Mouse (Mus musculus) A20 (cell line): Measurements from ENCODE around the gene Mpdz.

ENCODE experiments used
- DNase-seq: peaks from one replicate; pipeline ENCODE4 v3.0.0-alpha.2; 2011; ENCODE audit warnings: low read depth, low spot score

The Mpdz gene

DNA sequence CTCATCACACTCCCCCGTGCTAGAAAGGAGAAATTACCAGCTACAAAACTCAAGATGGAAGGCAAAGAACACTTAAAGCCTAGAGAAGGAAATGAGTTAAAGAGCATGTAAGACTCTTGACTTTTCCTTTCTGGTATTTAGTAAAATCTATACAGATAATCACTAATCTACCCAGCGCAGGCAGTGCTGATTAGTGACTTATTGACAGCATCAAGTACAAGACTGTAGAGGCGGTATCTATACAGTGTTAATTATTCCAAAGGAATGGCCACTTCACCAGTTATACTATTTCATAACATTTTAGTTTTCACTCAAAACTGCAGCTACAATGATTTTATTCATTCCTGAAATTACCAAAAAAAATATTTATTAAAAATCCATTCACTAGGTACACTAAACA, 49.7 kb downstream of the Mpdz start:
- DNase-seq, result no peak

DNA sequence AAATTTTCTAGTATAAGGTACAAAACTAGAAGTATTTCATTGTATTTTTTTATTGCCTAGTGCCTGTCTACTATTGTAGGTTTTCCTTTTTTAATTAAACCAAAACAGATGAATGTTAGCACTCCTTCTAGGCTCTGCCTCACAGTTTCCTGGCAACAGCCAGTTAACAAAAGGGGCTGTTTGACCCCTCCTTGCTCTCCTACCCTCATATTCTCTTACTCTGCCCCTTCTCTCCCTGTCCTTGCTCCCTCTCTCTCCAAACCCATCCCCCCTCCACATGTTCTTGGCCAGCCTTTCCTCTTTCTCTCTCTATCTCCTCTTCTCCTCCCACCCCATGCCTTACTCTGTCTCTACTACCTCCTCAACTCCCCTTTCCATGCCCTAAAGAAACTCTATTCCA, 53.4 kb downstream of the Mpdz start:
- no peak for DNase-seq

GRCm38 (mm10) chr4:81387644-81388043, 55.0 kb downstream of the Mpdz start:
- no peak for DNase-seq

DNA sequence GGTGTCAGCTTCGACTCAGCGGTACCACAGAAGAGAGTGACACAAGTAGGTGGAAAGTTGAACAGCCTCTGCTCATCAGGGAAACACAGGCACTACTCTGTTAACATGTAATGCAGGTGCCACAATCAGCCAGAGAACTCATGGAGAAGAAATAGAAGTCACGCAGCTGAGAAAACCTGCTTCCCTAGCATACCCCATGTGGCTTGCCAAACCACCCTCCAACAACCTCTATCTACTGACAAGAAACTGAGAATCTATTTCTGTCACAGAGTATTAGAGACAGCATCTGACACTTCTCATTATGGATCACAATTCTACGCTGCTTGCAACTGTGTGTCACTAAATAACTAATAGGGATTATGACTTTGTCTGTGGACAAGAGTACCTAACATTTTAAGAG, 70.3 kb downstream of the Mpdz start:
- DNase-seq, result no peak

DNA sequence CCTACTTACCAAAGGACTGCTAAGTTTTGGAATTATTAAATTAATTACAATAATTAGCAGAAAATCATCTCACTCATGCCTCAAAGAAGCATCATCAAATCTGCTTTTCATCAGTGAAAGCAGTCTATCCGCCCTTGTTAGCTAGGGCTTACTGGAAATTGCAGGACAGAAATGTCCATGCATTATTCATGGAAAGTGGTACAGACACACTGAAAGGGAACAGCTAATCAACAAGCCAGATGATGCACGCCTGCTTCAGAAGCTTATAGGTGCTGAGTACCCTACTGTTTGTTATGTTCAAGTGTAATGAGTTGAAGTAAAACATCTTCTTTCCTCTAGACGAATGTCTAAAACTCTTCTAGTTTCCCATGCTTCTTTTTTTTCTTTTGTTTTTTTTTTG, 91.2 kb downstream of the Mpdz start:
- DNase-seq, result no peak

GRCm38 (mm10) chr4:81348646-81349045, 94.0 kb downstream of the Mpdz start:
- no peak for DNase-seq

DNA sequence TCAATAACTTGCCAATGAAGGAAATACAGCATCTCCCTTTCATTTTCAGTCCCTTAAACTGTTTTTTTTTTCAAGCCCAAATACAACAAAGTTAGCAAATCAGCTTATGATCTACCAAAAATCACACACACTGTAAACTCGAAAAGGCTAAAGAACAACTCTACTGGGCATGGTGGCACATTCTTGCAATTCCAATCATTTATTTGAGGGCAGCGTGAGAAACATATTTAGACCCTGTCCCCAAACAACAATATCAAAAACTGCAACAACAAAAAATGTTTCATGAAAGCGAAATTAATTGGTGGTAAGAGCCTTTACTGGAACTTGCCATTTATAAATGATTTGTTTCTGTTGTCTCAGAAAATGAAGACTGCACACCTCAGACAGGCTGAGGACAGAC, 97.5 kb downstream of the Mpdz start:
- no peak for DNase-seq

- no peak for DNase-seq
Measured at GRCm38 (mm10) chr4:81333628-81333991, 109.0 kb downstream of the Mpdz start.

DNA sequence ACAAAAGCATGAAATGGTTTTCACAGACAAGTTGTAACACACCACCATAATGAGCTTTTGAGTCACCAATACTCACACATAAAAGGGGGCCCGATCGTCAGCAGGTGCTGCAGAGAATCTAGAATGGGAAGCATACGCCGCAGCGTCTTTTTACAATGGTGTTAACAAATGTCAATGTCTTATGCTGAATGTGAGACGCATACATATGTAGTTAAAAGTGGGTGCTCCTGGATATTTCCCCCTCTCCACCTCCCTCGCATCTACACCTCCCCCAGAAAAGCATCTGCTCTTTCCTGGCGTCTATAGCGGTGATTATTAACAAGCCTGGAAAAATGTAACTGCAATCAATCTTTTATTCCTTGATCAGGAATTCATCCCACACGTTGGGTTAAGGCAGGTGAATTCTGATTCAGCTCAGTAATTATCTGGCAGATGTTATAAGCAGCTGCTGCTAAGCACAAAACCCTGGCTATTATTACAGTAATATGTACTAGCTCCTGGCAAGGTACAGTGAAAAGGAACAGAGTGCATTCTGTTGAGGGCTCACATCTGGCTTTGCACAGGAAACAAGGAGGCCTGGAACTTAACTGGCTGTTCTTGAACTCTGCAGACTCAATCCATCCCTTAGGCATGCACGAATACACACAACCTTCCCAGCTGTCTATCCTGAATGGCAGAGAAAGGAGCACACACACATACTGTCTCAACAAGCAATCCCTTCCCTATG, 109.6 kb downstream of the Mpdz start:
- no peak for DNase-seq

- no peak for DNase-seq
Measured at GRCm38 (mm10) chr4:81332439-81332841, 110.2 kb downstream of the Mpdz start.

DNA sequence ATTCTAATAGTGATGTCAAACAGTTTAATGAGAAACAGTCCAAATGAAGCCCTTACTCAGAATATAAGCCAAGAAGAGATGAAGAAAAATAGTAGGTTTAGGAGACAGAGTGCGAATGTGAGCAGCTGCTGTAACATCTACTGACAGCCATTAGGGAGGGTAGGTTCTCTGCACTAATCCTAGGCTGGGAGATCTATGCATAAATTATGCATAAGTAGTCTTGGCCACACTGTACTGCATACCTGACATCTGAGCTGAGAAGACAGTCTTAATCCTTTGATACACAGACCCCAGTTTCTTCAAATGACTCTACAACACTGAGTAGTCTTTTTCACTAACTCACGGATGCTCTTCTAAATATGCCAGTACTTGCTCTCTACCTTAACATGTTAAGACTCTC, 114.9 kb downstream of the Mpdz start:
- no peak for DNase-seq

GRCm38 (mm10) chr4:81323853-81324252, 118.8 kb downstream of the Mpdz start:
- no peak for DNase-seq

- DNase-seq, result no peak
Measured at GRCm38 (mm10) chr4:81322232-81322631, 120.4 kb downstream of the Mpdz start.

GRCm38 (mm10) chr4:81314618-81315017, 128.0 kb downstream of the Mpdz start:
- DNase-seq, result no peak

GRCm38 (mm10) chr4:81313246-81313645, 129.4 kb downstream of the Mpdz start:
- no peak for DNase-seq

DNA sequence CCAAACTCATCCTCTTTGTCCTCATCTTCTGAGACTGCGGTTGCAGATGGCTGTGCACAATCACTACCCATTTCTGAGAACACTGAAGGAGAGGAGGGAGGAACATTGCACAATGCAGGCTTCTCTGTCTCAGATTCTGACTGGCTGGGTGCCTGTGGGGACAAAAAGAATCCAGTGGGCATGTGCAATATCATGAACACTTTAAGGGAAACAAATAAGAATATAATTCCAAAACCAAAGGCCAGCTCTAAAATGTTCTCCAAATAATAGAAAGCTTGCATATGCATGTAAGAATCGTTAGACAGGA, 132.5 kb downstream of the Mpdz start:
- DNase-seq, result no peak

DNA sequence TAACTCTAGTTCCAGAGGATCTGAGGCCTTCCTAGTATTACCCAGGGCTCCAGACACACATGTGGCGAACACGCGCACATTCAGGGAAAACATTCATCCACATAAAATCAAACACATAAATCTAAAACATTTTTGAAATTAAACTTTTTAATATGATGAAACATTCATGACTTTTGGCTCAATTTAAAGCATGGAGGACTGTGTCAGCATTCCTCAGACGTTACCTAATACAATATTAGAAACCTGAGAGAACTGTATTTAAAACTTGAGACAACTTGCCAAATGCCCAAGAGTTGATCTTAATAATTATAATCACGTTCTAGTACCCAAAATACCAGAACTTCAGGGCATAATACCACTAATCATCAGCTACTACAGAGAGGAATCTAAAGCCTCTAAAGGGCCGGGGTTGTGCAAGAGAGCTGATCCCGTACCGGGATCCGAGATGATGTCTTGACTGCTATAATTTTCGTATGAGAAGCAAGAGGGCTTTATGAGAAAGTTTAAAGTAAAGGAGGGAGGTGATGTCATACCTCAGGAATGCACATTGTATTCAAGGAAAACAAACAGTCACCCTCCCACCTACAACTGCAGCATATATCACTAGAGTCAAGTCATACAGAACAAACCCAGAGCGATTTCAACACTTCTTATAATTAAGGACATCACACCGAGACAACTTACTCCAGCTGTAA, 133.0 kb downstream of the Mpdz start:
- DNase-seq, result no peak

- no peak for DNase-seq
Measured at GRCm38 (mm10) chr4:81307596-81308265, 134.9 kb downstream of the Mpdz start.

DNA sequence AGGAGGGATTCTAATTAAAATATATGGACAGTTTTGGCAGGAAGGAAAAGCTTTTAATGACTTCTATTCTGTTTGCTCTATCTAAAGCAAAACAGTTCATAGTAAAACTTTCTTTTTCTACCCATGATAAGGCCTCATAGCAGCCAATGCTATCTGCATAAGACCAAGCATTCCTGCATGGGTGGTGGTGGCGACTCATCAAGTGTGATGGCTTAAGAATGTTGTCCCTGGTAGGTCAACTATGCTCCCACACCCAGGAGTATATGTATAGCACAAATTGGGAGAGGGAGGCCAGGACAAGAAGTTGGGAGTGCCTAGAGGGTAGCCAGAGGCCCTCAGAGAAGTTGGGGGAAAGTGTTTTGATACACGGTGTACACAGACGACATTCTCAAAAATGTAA, 140.6 kb downstream of the Mpdz start:
- no peak for DNase-seq

GRCm38 (mm10) chr4:81298384-81298783, 144.2 kb downstream of the Mpdz start:
- DNase-seq, result no peak

DNA sequence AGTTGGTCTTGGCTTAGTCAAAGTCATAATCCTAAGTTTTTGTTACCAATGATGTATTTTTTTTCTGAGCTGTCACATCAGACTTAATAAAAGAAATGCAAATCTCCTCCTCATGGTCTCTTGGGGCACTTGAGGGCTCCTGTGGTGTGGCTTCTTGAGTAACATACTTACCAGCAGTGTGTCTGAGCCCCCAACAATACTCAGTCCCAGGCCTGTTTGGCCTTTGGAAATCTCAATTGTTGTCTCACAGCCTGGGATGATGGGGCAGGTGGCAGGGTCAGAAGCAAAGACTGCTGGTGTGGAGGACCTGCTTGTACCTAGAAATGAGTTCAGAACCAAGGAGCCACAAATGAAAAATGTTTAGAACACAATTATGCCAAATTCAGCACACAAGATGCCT, 149.3 kb downstream of the Mpdz start:
- no peak for DNase-seq

DNA sequence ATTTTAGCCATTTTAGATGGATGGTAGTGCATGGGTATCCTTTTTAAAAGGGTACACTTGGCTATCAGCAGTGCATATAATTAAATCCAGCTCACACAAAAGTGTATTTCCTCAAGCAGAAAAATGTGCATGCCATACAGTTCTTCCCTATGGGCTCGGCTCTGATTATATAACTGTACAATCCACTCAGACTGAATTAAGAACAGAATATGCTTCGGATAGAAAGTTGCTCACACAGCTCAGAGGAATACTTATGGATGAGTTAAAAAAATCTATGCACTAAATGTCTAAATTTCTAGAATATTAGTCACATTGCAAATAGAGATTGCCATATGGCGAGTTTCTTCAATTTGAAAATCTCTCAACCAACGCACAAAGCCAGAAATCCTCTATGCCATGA, 157.1 kb downstream of the Mpdz start:
- no peak for DNase-seq

- DNase-seq, result no peak
Measured at GRCm38 (mm10) chr4:81283611-81284010, 159.0 kb downstream of the Mpdz start.
